Mouse (Mus musculus) megakaryocyte-erythroid progenitor cell, adult 5-6 weeks (primary cell): ENCODE data around the gene Lsm10. TPM values are rescaled to one million over a fixed set of nuclear protein-coding genes. Genes with fewer than 3 reads are reported as not detected.

ENCODE experiments used
- ATAC-seq: replicated peaks from 2 replicates; pipeline ENCODE4 v1.8.0; 2016; ENCODE audit warnings: mild to moderate bottlenecking, inconsistent platforms; ENCODE audit not compliant: severe bottlenecking, poor library complexity, low FRiP score, low TSS enrichment
- total RNA-seq, 2 experiments: library from RNA; stranded (forward) in 1 of 2; stranded (reverse) in 1 of 2; fragments of 200-1000, 215-1000 nt in 1 of 2; fragments of >200 nt in 1 of 2; fragmentation: Nextera tagmentation in 1 of 2; gene quantifications; 2 replicates each; pipeline ENCODE4 v1.2.3; 2014 to 2017

The Lsm10 gene
- total RNA-seq, 2 experiments from 2014 or later = 16.7 to 32.0 TPM

GRCm38 (mm10) chr4:126115871-126116521 is 19.6 kb downstream of the Lsm10 start:
- ATAC-seq = no peak

GRCm38 (mm10) chr4:126117116-126117515 is 20.7 kb downstream of the Lsm10 start:
- no peak for ATAC-seq

- no peak for ATAC-seq
These were observed 22.2 kb downstream of the Lsm10 start for GRCm38 (mm10) chr4:126118651-126119050.

- ATAC-seq = no peak
These were observed 22.6 kb downstream of the Lsm10 start for GRCm38 (mm10) chr4:126119051-126119450.

- no peak for ATAC-seq
These were observed 23.6 kb downstream of the Lsm10 start for GRCm38 (mm10) chr4:126120052-126120451.

- ATAC-seq = no peak
These were observed 24.1 kb downstream of the Lsm10 start for GRCm38 (mm10) chr4:126120506-126120905.

- no peak for ATAC-seq
These were observed 27.1 kb downstream of the Lsm10 start for GRCm38 (mm10) chr4:126123309-126124040.

- ATAC-seq = no peak
These were observed 34.1 kb downstream of the Lsm10 start for GRCm38 (mm10) chr4:126130502-126130901.

GRCm38 (mm10) chr4:126131290-126132121 is 35.1 kb downstream of the Lsm10 start:
- ATAC-seq = no peak

GRCm38 (mm10) chr4:126132636-126133264 is 36.3 kb downstream of the Lsm10 start:
- ATAC-seq = no peak

GRCm38 (mm10) chr4:126134236-126134635 is 37.8 kb downstream of the Lsm10 start:
- no peak for ATAC-seq

- no peak for ATAC-seq
These were observed 38.2 kb downstream of the Lsm10 start for GRCm38 (mm10) chr4:126134639-126135038.

GRCm38 (mm10) chr4:126137773-126138172 is 41.4 kb downstream of the Lsm10 start:
- no peak for ATAC-seq

GRCm38 (mm10) chr4:126141021-126141420 is 44.6 kb downstream of the Lsm10 start:
- no peak for ATAC-seq

GRCm38 (mm10) chr4:126145396-126145795 is 49.0 kb downstream of the Lsm10 start:
- ATAC-seq = no peak

- ATAC-seq = no peak
These were observed 50.6 kb downstream of the Lsm10 start for GRCm38 (mm10) chr4:126146974-126147532.

- ATAC-seq = no peak
These were observed 51.2 kb downstream of the Lsm10 start, which contains the start of gene Eva1b for GRCm38 (mm10) chr4:126147533-126148160. Eva1b (plus strand) TSS chr4:126147744.
